In genomic region chr6:18170311-18170922, GRCm38 (mm10) we compare ENCODE assay signal across 9 mouse cellular contexts. TPM values are rescaled to one million over a fixed set of nuclear protein-coding genes. Genes with fewer than 3 reads are reported as not detected.
DNase-seq lines count a peak whose midpoint lies in the region; ATAC-seq lines count a peak whose summit lies in the region.
"Had no signal": no experiment of that assay in that cellular context is flagged by ENCODE, and none has a peak within 500 bp of the region (broad histone marks: within the 10 kb centered on the region; RNA-seq: fewer than 3 reads in every experiment).

Gene Cftr, plus strand, starts transcription at chr6:18170687.

- peak within 1 kb of the TSS; percentile 79 for H3K4me2 ChIP-seq in forebrain, embryonic 14.5 days (ENCODE audit: low read length)
- peak within 1 kb of the TSS; percentile 87 for H3K4me2 ChIP-seq in stomach, embryonic 16.5 days (ENCODE audit: low read depth, low read length)

- H3K27ac ChIP-seq in forebrain, embryonic 14.5 days (ENCODE audit: low read depth, low read length) = no peak within 1 kb of the TSS
- H3K27ac ChIP-seq in stomach, embryonic 16.5 days (ENCODE audit: low read length) = no peak within 1 kb of the TSS; the same call in 1 of the 2 replicates

- peak; percentile 50 to 67 for DNase-seq in cerebellum, postnatal 10 days
- no peak for DNase-seq in cerebellum, adult 8-10 months
- DNase-seq in ES-CJ7 (ENCODE audit: low read depth, low spot score) = peak; percentile 25
- peak; percentile 42 for DNase-seq in forebrain, embryonic 14.5 days (ENCODE audit: low spot score)
- peak; percentile 42 for DNase-seq in kidney, postnatal 14 days
- peak; percentile 20 for DNase-seq in lung, postnatal 25 days (ENCODE audit: low spot score)
- no peak for DNase-seq in cerebellum, adult 9-11 months

- H3K27me3 ChIP-seq in forebrain, embryonic 14.5 days (replicated peaks; ENCODE audit: control insufficient read depth, insufficient read depth, low read length) = no peaks in the 10 kb centered on the region
- no peaks in the 10 kb centered on the region for H3K27me3 ChIP-seq in stomach, embryonic 16.5 days (ENCODE audit: control insufficient read depth, insufficient read depth, low read length)

- H3K9ac ChIP-seq in forebrain, embryonic 14.5 days (ENCODE audit: low read length) = peak within 1 kb of the TSS; percentile 62
- H3K9ac ChIP-seq in stomach, embryonic 16.5 days (ENCODE audit: low read length) = peak within 1 kb of the TSS; percentile 75

- no peaks in the 10 kb centered on the region for H3K36me3 ChIP-seq in forebrain, embryonic 14.5 days (ENCODE audit: control insufficient read depth, insufficient read depth, low read length)
- no peaks in the 10 kb centered on the region for H3K36me3 ChIP-seq in stomach, embryonic 16.5 days (ENCODE audit: control insufficient read depth, insufficient read depth, low read length)

- H3K4me3 ChIP-seq in forebrain, embryonic 14.5 days (ENCODE audit: low read depth, low read length) = peak within 1 kb of the TSS; percentile 46
- peak within 1 kb of the TSS; percentile 59 for H3K4me3 ChIP-seq in stomach, embryonic 16.5 days (replicated peaks; ENCODE audit: low read length)

- 2% methylated on average over 23 of the region's 45 CpGs for WGBS in forebrain, embryonic 14.5 days
- 2% methylated on average over 38 of the region's 45 CpGs for WGBS in stomach, embryonic 16.5 days

- no peaks in the 10 kb centered on the region for H3K4me1 ChIP-seq in forebrain, embryonic 14.5 days (ENCODE audit: control insufficient read depth, insufficient read depth, low read length)
- peaks cover 2% of the 10 kb centered on the region; the same call in 1 of the 2 replicates for H3K4me1 ChIP-seq in stomach, embryonic 16.5 days (ENCODE audit: control insufficient read depth, insufficient read depth, low read length)

- H3K9me3 ChIP-seq in forebrain, embryonic 14.5 days (replicated peaks; ENCODE audit: control insufficient read depth, low read length) = no peaks in the 10 kb centered on the region
- H3K9me3 ChIP-seq in stomach, embryonic 16.5 days (replicated peaks; ENCODE audit: control insufficient read depth, low read length) = no peaks in the 10 kb centered on the region

- peak; percentile 93 for ATAC-seq in forebrain, embryonic 14.5 days
- ATAC-seq in stomach, embryonic 16.5 days (ENCODE audit: insufficient read depth, low FRiP score) = peak; percentile 86

RNA-seq across cellular contexts. Expression of gene Cftr, which starts in this region (rescaled TPM):
- 0.06 and 0.09 TPM in 2 replicates for polyA plus RNA-seq in forebrain, embryonic 14.5 days (2014; fragmentation: Nextera tagmentation; extraction: Ambion mirVana)
- 3.9 and 4.4 TPM in 2 replicates for polyA plus RNA-seq in stomach, embryonic 16.5 days (2015; fragmentation: Nextera tagmentation; extraction: Ambion mirVana)
- polyA plus RNA-seq: C2C12 had no signal

Comparison
In these comparisons a context has a peak if more than half of its experiments do, and no peak if none do; other contexts are left out.
1. DNase-seq: peak in cerebellum, postnatal 10 days (2 of 2), ES-CJ7 (single experiment), kidney, postnatal 14 days (single experiment) and lung, postnatal 25 days (single experiment); none in cerebellum, adult 8-10 months (single experiment) and cerebellum, adult 9-11 months (single experiment).
2. Peak in DNase-seq, ATAC-seq, H3K4me3 ChIP-seq, H3K9ac ChIP-seq and H3K4me2 ChIP-seq in forebrain, embryonic 14.5 days; RNA of the gene not detected or under 1 TPM.